Mouse (Mus musculus) midbrain, embryonic 11.5 days (tissue): ENCODE results near the gene Tspan2. TPM values are rescaled to one million over a fixed set of nuclear protein-coding genes. Genes with fewer than 3 reads are reported as not detected.

ENCODE experiments used
- ATAC-seq: fragments of 200-750 bp; cut with Nextera tagmentation; 2 replicates; pipeline ENCODE4 v1.8.0; 2017; ENCODE audit warnings: moderate TSS enrichment, moderate library complexity; ENCODE audit not compliant: low FRiP score
- DNase-seq: peaks from one replicate; pipeline ENCODE4 v3.0.0; 2015; ENCODE audit warnings: low spot score; ENCODE audit errors: missing footprints
- H3K27ac ChIP-seq: fragments of 300-500 bp; sonication (generic); 2 replicates; pipeline ENCODE4 v1.5.1; 2014; ENCODE audit warnings: low read depth, low read length
- H3K27me3 ChIP-seq: fragments of 300-500 bp; sonication (generic); 2 replicates; pipeline ENCODE4 v1.6.1; 2014; ENCODE audit warnings: mild to moderate bottlenecking, low read length, moderate library complexity, mixed read lengths; ENCODE audit not compliant: control insufficient read depth, insufficient read depth
- H3K36me3 ChIP-seq: fragments of 300-500 bp; sonication (generic); 2 replicates; pipeline ENCODE4 v1.6.1; 2014; ENCODE audit warnings: mild to moderate bottlenecking, low read length, moderate library complexity, mixed read lengths; ENCODE audit not compliant: control insufficient read depth, insufficient read depth
- H3K4me1 ChIP-seq: fragments of 300-500 bp; sonication (generic); 2 replicates; pipeline ENCODE4 v1.6.1; 2014; ENCODE audit warnings: low read length; ENCODE audit not compliant: control insufficient read depth, insufficient read depth
- H3K4me2 ChIP-seq: fragments of 300-500 bp; sonication (generic); 2 replicates; pipeline ENCODE4 v1.6.1; 2014; ENCODE audit warnings: mild to moderate bottlenecking, moderate library complexity
- H3K4me3 ChIP-seq: fragments of 300-500 bp; sonication (generic); 2 replicates; pipeline ENCODE4 v1.5.1; 2014; ENCODE audit warnings: low read depth, low read length
- H3K9ac ChIP-seq: fragments of 300-500 bp; sonication (generic); 2 replicates; pipeline ENCODE4 v1.6.1; 2014; ENCODE audit warnings: low read length
- H3K9me3 ChIP-seq: fragments of 300-500 bp; sonication (generic); 2 replicates; pipeline ENCODE4 v1.6.1; 2016; ENCODE audit warnings: low read length; ENCODE audit not compliant: control insufficient read depth
- WGBS: fragments of 180-500 bp; shearing (Covaris S2); extraction: QIAGEN DNeasy Blood & Tissue Kit; methylation state at CpG from one replicate; pipeline ENCODE4 v1.1.7; 2014; 5-methylcytosine and 5-hydroxymethylcytosine counted together
- polyA plus RNA-seq: library from polyadenylated mRNA; unstranded; fragments of >200 nt; fragmentation: Nextera tagmentation; extraction: Ambion mirVana; gene quantifications from 2 replicates; pipeline ENCODE4 v1.2.1, GENCODE M21; 2014

The Tspan2 gene
- polyA plus RNA-seq, 1 experiment from 2014 or later: 10.4 TPM

DNA sequence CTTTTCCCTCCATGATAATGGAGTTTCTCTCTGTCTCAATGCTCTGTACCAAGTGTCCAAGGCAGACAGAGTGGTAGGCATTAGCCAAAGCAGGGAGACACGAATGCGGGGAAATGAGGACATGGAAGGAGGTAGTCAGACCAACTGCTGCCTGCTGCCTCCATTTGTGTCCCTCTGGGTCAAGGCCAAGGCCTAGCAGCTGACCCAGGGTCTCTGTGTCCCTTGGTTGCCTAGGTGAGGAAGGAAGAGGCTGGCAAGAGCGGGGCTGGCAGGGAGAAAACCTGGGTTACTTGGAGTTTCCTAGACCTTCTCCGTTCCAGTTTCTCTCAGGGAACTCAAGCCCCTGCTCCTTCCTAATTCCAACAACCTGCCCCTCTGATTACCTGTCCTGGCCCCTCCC is 17.7 kb downstream of the Tspan2 start:
- WGBS: 94% methylated on average over 4 of the region's 4 CpGs
- Histone ChIP-seq H3K9ac (no peak overlapping the region), H3K4me3 (no peak overlapping the region), H3K4me1 (no peaks in the 10 kb centered on the region), H3K36me3 (no peaks in the 10 kb centered on the region), H3K27me3 (no peaks in the 10 kb centered on the region), H3K4me2 (no peak overlapping the region), H3K27ac (no peak overlapping the region), H3K9me3 (no peaks in the 10 kb centered on the region)
- no peak for ATAC-seq
- DNase-seq: no peak

DNA sequence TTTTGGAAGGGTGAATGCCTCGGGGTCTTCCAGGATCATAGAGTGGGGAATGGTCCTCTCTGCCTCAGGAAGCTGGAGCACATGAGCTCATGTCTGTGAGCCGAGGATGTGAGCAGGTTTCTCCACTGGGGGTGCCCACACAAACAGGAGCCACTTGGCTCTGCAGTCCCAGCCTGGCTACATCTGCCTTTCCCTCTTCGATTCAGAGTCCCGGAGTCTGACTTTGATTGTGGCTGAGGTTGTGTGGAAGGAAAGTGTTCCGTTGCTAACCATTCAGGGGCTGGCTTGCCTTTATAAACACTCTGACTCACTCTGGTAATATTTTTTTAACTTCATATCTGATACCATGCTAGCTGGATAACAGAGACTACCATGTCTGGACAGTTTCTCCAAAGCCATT is 18.1 kb downstream of the Tspan2 start:
- H3K4me1 ChIP-seq: no peaks in the 10 kb centered on the region
- no peak for ATAC-seq
- no peaks in the 10 kb centered on the region for H3K27me3 ChIP-seq
- WGBS: 72% methylated on average over 5 of the region's 5 CpGs
- H3K9me3 ChIP-seq: no peaks in the 10 kb centered on the region
- no peak overlapping the region for H3K27ac ChIP-seq
- no peaks in the 10 kb centered on the region for H3K36me3 ChIP-seq
- H3K9ac ChIP-seq: no peak overlapping the region
- no peak for DNase-seq
- H3K4me2 ChIP-seq: no peak overlapping the region
- H3K4me3 ChIP-seq: no peak overlapping the region

DNA sequence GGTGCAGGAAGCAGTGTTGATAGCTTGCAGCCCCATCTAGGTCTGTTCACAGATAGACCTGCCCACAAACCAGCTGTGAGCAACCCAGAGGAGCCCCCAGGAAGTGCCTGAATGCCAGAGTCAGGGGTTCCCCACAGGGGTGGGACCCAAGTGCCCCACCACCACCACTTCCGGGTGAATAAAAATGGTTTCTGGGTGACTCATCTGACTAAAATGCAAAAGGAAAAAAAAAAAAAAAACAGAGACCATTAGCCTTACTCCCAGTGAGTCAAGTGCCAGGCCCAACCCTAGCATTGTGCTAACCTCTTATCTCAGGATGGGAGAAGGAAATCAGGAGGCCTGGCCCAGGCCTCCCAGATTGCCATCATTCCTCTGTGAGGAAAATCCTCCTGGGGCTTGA is 21.5 kb downstream of the Tspan2 start:
- WGBS: 67% methylated on average over 1 of the region's 1 CpGs
- H3K4me3 ChIP-seq: no peak overlapping the region
- no peaks in the 10 kb centered on the region for H3K36me3 ChIP-seq
- no peaks in the 10 kb centered on the region for H3K27me3 ChIP-seq
- no peak overlapping the region for H3K27ac ChIP-seq
- no peak overlapping the region for H3K4me2 ChIP-seq
- H3K4me1 ChIP-seq: no peaks in the 10 kb centered on the region
- DNase-seq (no peak), ATAC-seq (no peak)
- H3K9me3 ChIP-seq: no peaks in the 10 kb centered on the region
- H3K9ac ChIP-seq: no peak overlapping the region

DNA sequence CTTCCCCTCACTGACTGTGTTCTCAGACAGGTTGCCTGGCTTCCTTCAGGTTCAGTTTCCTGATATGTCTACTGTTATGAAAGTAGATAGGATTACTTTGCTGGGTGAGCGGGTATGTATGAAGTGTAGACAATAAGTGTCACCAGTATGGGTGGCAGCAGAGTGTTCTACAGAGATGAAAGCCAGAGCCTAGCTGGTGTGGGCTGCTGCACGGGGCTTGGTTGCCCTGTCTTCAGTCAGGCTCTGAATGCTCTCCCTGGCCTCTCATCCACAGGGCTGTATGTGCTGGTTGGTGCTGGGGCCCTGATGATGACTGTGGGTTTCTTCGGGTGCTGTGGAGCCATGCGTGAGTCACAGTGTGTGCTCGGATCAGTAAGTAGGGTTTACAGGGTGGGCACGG is 22.7 kb downstream of the Tspan2 start:
- Histone ChIP-seq H3K9me3 (no peaks in the 10 kb centered on the region), H3K4me1 (no peaks in the 10 kb centered on the region), H3K9ac (no peak overlapping the region), H3K27ac (no peak overlapping the region), H3K27me3 (no peaks in the 10 kb centered on the region), H3K36me3 (no peaks in the 10 kb centered on the region), H3K4me2 (no peak overlapping the region), H3K4me3 (no peak overlapping the region)
- ATAC-seq: no peak
- DNase-seq: no peak
- WGBS: 84% methylated on average over 6 of the region's 6 CpGs

DNA sequence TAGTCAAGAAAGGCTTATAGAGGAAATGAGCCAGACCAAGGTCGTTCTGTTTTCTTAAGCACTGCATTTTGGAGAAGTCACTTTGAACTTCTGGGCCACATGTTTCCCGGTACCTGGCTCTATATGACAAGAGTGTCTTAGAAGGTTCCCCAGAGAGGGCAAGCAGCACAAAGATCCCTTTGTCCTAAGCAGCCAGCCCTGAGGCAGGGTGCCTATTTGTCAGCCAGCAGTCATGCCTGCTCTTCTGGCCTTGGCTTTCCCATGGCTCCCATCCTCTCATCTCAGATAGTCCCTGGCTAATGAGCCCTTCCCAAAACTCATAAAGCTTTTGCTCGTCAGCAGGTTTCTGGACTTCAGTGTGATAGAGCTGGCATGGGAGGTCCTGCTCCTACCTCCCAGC is 25.9 kb downstream of the Tspan2 start:
- Histone ChIP-seq H3K4me3 (no peak overlapping the region), H3K9me3 (no peaks in the 10 kb centered on the region), H3K27me3 (no peaks in the 10 kb centered on the region), H3K9ac (no peak overlapping the region), H3K27ac (no peak overlapping the region), H3K4me1 (no peaks in the 10 kb centered on the region), H3K36me3 (no peaks in the 10 kb centered on the region), H3K4me2 (no peak overlapping the region)
- ATAC-seq: no peak
- DNase-seq: no peak
- 83% methylated on average over 3 of the region's 3 CpGs for WGBS

DNA sequence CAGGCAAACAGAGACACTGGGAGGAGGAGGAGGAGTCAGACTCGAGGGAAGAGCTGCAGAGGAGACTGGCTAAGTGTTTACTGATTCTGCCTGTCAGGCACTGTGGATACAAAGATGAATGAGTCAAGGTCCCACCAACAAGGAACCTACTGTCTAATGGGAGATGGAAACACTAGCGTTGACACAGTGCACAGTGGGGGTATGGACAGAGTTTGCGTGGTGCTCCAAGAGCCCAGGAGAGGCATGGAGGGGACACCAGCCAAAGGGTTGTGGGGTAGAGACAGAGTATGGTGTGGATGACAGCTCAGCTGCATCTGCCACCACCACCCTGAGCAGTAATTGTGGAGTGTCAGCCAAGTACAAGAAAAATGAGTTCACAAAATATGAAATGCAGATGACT is 28.1 kb downstream of the Tspan2 start:
- H3K27me3 ChIP-seq: no peaks in the 10 kb centered on the region
- no peak overlapping the region for H3K27ac ChIP-seq
- WGBS: 61% methylated on average over 3 of the region's 3 CpGs
- H3K36me3 ChIP-seq: no peaks in the 10 kb centered on the region
- H3K4me1 ChIP-seq: no peaks in the 10 kb centered on the region
- H3K9ac ChIP-seq: no peak overlapping the region
- no peak for ATAC-seq
- H3K9me3 ChIP-seq: no peaks in the 10 kb centered on the region
- no peak overlapping the region for H3K4me2 ChIP-seq
- DNase-seq: no peak
- H3K4me3 ChIP-seq: no peak overlapping the region

DNA sequence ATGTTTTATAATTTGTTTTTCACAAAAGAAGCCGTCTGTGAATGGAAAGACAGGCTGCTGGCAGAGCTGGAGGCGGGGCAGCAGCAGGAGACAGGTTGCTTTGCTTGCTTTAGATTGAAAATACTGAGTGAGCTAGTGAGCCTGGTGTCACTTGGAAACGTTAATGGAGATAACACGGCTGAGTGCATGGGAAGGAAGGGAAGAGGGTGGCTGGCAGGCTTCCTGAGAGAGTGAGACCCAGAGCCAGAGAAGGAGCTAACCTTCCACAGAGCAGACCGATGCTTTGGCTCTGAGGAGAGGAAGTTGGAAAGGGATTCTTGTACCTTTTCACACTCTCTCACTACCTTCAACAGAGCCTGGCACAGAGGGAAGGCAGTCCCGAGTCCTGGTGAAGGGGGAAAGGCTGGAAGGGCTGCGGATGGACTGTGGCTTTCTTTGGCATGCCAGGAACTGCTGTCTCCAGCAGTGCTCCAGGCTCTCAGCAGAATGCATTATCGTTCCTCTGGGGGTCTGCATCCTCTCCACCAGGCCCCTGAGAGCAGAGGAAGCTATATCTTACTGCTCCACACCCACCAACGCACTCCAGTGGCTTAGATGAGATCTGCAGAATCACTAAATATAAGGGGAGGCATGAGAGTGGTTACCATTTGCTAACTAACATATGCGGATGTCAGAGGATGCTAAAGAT is 29.5 kb downstream of the Tspan2 start:
- Histone ChIP-seq H3K4me1 (no peaks in the 10 kb centered on the region), H3K27me3 (no peaks in the 10 kb centered on the region), H3K9me3 (no peaks in the 10 kb centered on the region), H3K4me2 (no peak overlapping the region), H3K9ac (no peak overlapping the region; the same call in 1 of the 2 replicates), H3K4me3 (no peak overlapping the region), H3K27ac (no peak overlapping the region), H3K36me3 (no peaks in the 10 kb centered on the region)
- 45% methylated on average over 10 of the region's 10 CpGs for WGBS
- no peak for ATAC-seq
- no peak for DNase-seq

DNA sequence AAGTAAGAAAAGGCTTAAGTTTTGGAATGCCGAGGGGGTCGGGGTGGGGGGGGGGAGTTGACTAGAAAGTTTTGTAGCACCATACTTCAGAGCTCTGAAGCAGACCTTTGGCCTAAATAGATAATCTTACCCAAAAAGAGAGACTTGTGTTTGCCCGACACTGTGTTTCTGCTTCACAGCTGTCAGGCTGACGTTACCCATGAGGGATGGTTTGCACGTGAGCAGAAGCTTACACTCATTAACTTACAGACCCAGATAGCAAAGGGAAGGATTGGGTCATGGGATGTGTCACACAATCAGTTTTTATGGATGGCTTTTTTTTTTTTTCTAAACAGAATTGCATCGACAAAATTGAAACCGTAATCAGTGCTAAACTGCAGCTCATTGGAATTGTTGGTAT is 30.5 kb downstream of the Tspan2 start:
- Histone ChIP-seq H3K4me2 (no peak overlapping the region), H3K36me3 (no peaks in the 10 kb centered on the region), H3K27ac (no peak overlapping the region), H3K9me3 (no peaks in the 10 kb centered on the region), H3K4me1 (no peaks in the 10 kb centered on the region), H3K27me3 (no peaks in the 10 kb centered on the region), H3K9ac (no peak overlapping the region), H3K4me3 (no peak overlapping the region)
- no peak for ATAC-seq
- WGBS: 84% methylated on average over 7 of the region's 7 CpGs
- no peak for DNase-seq

DNA sequence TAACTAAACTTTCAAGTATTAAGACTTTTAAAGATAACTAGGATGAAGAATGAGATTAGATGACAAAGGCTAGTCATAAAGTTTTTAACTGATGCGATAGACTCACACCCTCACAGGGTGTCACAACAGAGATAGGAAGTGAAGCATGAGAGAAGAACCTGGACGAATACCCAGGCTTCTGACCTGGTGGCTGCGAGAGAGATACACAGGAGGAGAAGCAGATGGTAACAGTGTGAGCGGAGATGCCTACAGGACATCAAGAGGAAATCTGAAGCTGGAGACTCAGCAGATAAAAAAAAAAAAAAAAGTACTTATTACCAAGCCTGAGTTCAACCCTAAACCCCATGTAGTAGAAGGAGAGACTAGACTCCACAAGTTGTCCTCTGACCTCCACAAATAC is 38.7 kb downstream of the Tspan2 start:
- no peak overlapping the region for H3K9ac ChIP-seq
- DNase-seq (no peak), ATAC-seq (no peak)
- no peaks in the 10 kb centered on the region for H3K36me3 ChIP-seq
- no peaks in the 10 kb centered on the region for H3K4me1 ChIP-seq
- WGBS: 85% methylated on average over 4 of the region's 4 CpGs
- no peak overlapping the region for H3K27ac ChIP-seq
- H3K27me3 ChIP-seq: no peaks in the 10 kb centered on the region
- H3K4me2 ChIP-seq: no peak overlapping the region
- no peak overlapping the region for H3K4me3 ChIP-seq
- no peaks in the 10 kb centered on the region for H3K9me3 ChIP-seq
